Mouse (Mus musculus): Measurements from ENCODE around the gene Gramd4. TPM values are rescaled to one million over a fixed set of nuclear protein-coding genes. Genes with fewer than 3 reads are reported as not detected.
"Not testable (repeated sequence)": the region's sequence is repeated elsewhere in the genome, so short reads cannot be mapped to it uniquely, and the experiment has no call there.

Gramd4 gene
- polyA plus RNA-seq, 1 experiment from 2014 or later: 11.7 TPM

- Histone ChIP-seq H3K9me3 (ENCODE audit: control insufficient read depth, low read length) (no peaks in the 10 kb centered on the region), H3K9ac (ENCODE audit: low read length) (no peak overlapping the region), H3K4me1 (ENCODE audit: control insufficient read depth, insufficient read depth, low read length) (no peaks in the 10 kb centered on the region), H3K27ac (ENCODE audit: low read depth, low read length) (no peak overlapping the region), H3K27me3 (ENCODE audit: control insufficient read depth, insufficient read depth, low read length) (no peaks in the 10 kb centered on the region), H3K4me3 (ENCODE audit: low read depth, low read length) (no peak overlapping the region), H3K4me2 (ENCODE audit: low read depth) (no peak overlapping the region), H3K36me3 (ENCODE audit: control insufficient read depth, insufficient read depth, low read length) (peaks cover 4% of the 10 kb centered on the region)
- no peak for ATAC-seq (ENCODE audit: insufficient read depth, low FRiP score, low TSS enrichment)
- 90% methylated on average over 5 of the region's 5 CpGs for WGBS
- DNase-seq (ENCODE audit: low spot score): no peak
Observed at GRCm38 (mm10) chr15:86159719-86160118, 102.2 kb downstream of the Gramd4 start.

GRCm38 (mm10) chr15:86160906-86161305, 103.4 kb downstream of the Gramd4 start:
- Histone ChIP-seq H3K9ac (ENCODE audit: low read length) (no peak overlapping the region), H3K9me3 (ENCODE audit: control insufficient read depth, low read length) (no peaks in the 10 kb centered on the region), H3K4me2 (ENCODE audit: low read depth) (no peak overlapping the region), H3K27me3 (ENCODE audit: control insufficient read depth, insufficient read depth, low read length) (no peaks in the 10 kb centered on the region), H3K27ac (ENCODE audit: low read depth, low read length) (no peak overlapping the region), H3K36me3 (ENCODE audit: control insufficient read depth, insufficient read depth, low read length) (peaks cover 4% of the 10 kb centered on the region), H3K4me1 (ENCODE audit: control insufficient read depth, insufficient read depth, low read length) (no peaks in the 10 kb centered on the region), H3K4me3 (ENCODE audit: low read depth, low read length) (no peak overlapping the region)
- no peak for DNase-seq (ENCODE audit: low spot score)
- no peak for ATAC-seq (ENCODE audit: insufficient read depth, low FRiP score, low TSS enrichment)
- 83% methylated on average over 10 of the region's 10 CpGs for WGBS

- H3K36me3 ChIP-seq (ENCODE audit: control insufficient read depth, insufficient read depth, low read length); H3K9me3 ChIP-seq (ENCODE audit: control insufficient read depth, low read length); H3K4me2 ChIP-seq (ENCODE audit: low read depth); H3K27me3 ChIP-seq (ENCODE audit: control insufficient read depth, insufficient read depth, low read length); H3K27ac ChIP-seq (ENCODE audit: low read depth, low read length); H3K4me1 ChIP-seq (ENCODE audit: control insufficient read depth, insufficient read depth, low read length); ATAC-seq (ENCODE audit: insufficient read depth, low FRiP score, low TSS enrichment); H3K9ac ChIP-seq (ENCODE audit: low read length); DNase-seq (ENCODE audit: low spot score); H3K4me3 ChIP-seq (ENCODE audit: low read depth, low read length): not testable (repeated sequence)
- 95% methylated on average over 3 of the region's 3 CpGs for WGBS
Observed at GRCm38 (mm10) chr15:86161800-86162199, 104.3 kb downstream of the Gramd4 start.

GRCm38 (mm10) chr15:86164718-86165345, 107.3 kb downstream of the Gramd4 start:
- Histone ChIP-seq H3K27ac (ENCODE audit: low read depth, low read length) (no peak overlapping the region), H3K9me3 (ENCODE audit: control insufficient read depth, low read length) (no peaks in the 10 kb centered on the region), H3K4me3 (ENCODE audit: low read depth, low read length) (no peak overlapping the region), H3K9ac (ENCODE audit: low read length) (no peak overlapping the region), H3K4me2 (ENCODE audit: low read depth) (no peak overlapping the region), H3K36me3 (ENCODE audit: control insufficient read depth, insufficient read depth, low read length) (peaks cover 4% of the 10 kb centered on the region; the same call in 1 of the 2 replicates), H3K27me3 (ENCODE audit: control insufficient read depth, insufficient read depth, low read length) (no peaks in the 10 kb centered on the region), H3K4me1 (ENCODE audit: control insufficient read depth, insufficient read depth, low read length) (peaks cover 4% of the 10 kb centered on the region; the same call in 1 of the 2 replicates)
- WGBS: 84% methylated on average over 21 of the region's 21 CpGs
- DNase-seq (ENCODE audit: low spot score) (no peak), ATAC-seq (ENCODE audit: insufficient read depth, low FRiP score, low TSS enrichment) (no peak)

DNA sequence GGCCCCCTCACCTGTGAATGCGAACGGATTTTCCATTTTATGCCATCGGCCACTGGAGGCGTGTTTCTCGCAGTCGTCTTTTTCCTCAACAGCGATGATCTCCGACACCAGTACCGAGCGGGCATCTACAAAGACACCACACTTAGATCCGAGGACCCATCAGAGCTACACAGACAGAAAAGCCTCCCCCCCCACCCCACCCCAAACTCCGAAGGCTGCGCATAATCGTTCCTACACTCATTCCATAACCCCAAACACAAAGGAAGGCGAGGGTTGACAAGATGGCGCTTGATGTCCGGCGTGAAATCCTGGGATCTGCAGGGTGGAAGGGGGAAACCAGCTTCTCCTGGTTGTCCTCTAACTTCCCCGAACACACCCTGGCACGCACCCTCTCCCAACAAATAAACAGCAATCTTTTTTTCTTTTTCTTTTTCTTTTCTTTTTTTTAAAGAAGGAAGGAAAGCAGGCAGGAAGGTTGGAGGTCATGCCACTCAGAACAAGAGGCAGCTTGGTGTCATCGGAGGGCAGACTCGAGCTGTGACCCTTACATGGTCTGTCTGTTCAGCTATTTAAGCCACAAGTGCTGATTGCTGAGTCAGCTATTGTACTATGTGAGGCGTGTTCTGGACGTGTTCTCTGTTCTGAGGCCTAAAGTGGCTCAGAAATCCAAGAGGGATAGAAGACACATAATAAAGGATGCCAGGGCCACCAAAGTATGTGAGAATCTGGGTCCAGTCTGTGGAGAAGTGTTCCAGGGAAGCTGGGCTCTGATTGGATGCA, 108.5 kb downstream of the Gramd4 start:
- Histone ChIP-seq H3K9me3 (ENCODE audit: control insufficient read depth, low read length) (no peaks in the 10 kb centered on the region), H3K4me3 (ENCODE audit: low read depth, low read length) (no peak overlapping the region), H3K4me2 (ENCODE audit: low read depth) (no peak overlapping the region), H3K36me3 (ENCODE audit: control insufficient read depth, insufficient read depth, low read length) (peaks cover 4% of the 10 kb centered on the region; the same call in 1 of the 2 replicates), H3K27me3 (ENCODE audit: control insufficient read depth, insufficient read depth, low read length) (no peaks in the 10 kb centered on the region), H3K27ac (ENCODE audit: low read depth, low read length) (no peak overlapping the region), H3K4me1 (ENCODE audit: control insufficient read depth, insufficient read depth, low read length) (peaks cover 4% of the 10 kb centered on the region; the same call in 1 of the 2 replicates), H3K9ac (ENCODE audit: low read length) (no peak overlapping the region)
- WGBS: 90% methylated on average over 24 of the region's 24 CpGs
- ATAC-seq (ENCODE audit: insufficient read depth, low FRiP score, low TSS enrichment) (no peak), DNase-seq (ENCODE audit: low spot score) (no peak)

DNA sequence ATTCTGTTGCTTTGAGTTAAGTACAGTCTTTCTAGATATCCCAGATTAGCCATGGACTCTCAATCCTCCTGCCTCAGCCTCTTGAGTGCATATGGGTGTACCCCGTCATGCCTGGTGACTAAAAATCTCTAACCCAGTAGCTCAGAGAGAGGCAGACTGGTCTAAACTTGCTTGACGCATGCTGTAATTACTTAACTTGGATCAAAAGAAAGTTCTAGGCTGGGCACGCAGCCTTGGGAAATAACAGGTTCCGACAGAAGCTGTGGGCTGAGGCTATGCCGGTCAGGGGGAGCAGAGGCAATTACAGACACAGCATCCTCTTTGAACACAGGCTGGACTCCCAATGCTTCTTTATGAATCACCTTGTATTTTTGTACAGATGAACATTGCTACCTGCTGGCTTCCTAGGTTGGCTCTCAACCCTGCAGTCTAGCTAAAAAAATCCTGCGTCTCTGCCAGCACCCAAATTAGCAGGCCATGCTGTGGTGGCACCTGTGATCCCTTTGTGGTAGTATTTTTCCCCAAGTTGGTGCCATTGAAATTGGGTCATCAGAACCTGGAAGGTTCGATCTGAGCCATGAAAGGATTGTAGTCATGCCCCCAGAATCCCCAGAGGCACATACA, 109.6 kb downstream of the Gramd4 start:
- H3K4me3 ChIP-seq (ENCODE audit: low read depth, low read length): no peak overlapping the region
- no peaks in the 10 kb centered on the region for H3K36me3 ChIP-seq (ENCODE audit: control insufficient read depth, insufficient read depth, low read length)
- no peak overlapping the region for H3K27ac ChIP-seq (ENCODE audit: low read depth, low read length)
- H3K27me3 ChIP-seq (ENCODE audit: control insufficient read depth, insufficient read depth, low read length): no peaks in the 10 kb centered on the region
- H3K4me1 ChIP-seq (ENCODE audit: control insufficient read depth, insufficient read depth, low read length): peaks cover 4% of the 10 kb centered on the region; the same call in 1 of the 2 replicates
- no peak overlapping the region for H3K4me2 ChIP-seq (ENCODE audit: low read depth)
- 91% methylated on average over 7 of the region's 7 CpGs for WGBS
- no peak for DNase-seq (ENCODE audit: low spot score)
- H3K9me3 ChIP-seq (ENCODE audit: control insufficient read depth, low read length): no peaks in the 10 kb centered on the region
- no peak for ATAC-seq (ENCODE audit: insufficient read depth, low FRiP score, low TSS enrichment)
- H3K9ac ChIP-seq (ENCODE audit: low read length): no peak overlapping the region

DNA sequence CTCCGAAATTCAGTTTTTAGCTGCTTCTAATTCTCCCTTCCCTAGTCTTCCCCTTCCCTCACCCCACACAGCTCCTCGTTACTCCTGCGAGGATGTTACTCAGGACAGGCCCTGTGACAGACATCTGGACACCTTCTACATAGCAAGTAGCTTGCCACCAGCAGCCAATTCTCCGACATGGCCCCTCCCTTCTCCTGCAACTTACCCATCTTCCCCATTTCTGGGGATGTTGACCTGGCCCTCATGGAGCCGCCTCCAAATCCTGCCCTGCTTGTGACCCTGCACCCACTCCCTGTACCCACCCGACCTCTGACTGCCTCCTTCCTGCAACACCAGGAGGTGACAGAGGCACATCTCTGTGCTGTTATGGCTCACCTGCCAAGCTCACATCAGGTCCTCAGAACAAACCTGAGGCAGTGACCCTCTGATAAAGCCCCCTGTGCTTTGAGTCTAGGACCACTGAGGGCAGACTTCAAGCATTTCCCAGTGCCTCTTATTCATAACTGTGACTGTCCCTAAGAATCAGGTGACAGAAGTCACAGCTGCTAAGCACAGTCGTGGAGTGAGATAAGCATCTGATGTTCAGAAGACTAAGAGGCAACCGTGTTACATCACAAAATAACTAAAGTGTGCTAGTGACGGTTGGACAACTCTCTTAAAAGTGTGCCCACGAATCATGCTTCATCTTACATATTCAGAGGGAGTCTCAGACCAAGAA, 110.5 kb downstream of the Gramd4 start:
- H3K27me3 ChIP-seq (ENCODE audit: control insufficient read depth, insufficient read depth, low read length): no peaks in the 10 kb centered on the region
- H3K36me3 ChIP-seq (ENCODE audit: control insufficient read depth, insufficient read depth, low read length): no peaks in the 10 kb centered on the region
- H3K4me1 ChIP-seq (ENCODE audit: control insufficient read depth, insufficient read depth, low read length): peaks cover 4% of the 10 kb centered on the region; the same call in 1 of the 2 replicates
- no peak overlapping the region for H3K4me2 ChIP-seq (ENCODE audit: low read depth)
- no peak overlapping the region for H3K27ac ChIP-seq (ENCODE audit: low read depth, low read length)
- 82% methylated on average over 10 of the region's 10 CpGs for WGBS
- H3K9ac ChIP-seq (ENCODE audit: low read length): no peak overlapping the region
- no peak overlapping the region for H3K4me3 ChIP-seq (ENCODE audit: low read depth, low read length)
- DNase-seq (ENCODE audit: low spot score) (no peak), ATAC-seq (ENCODE audit: insufficient read depth, low FRiP score, low TSS enrichment) (no peak)
- no peaks in the 10 kb centered on the region for H3K9me3 ChIP-seq (ENCODE audit: control insufficient read depth, low read length)

GRCm38 (mm10) chr15:86168505-86168867, 111.0 kb downstream of the Gramd4 start:
- no peak overlapping the region for H3K27ac ChIP-seq (ENCODE audit: low read depth, low read length)
- no peak overlapping the region for H3K4me3 ChIP-seq (ENCODE audit: low read depth, low read length)
- no peaks in the 10 kb centered on the region for H3K9me3 ChIP-seq (ENCODE audit: control insufficient read depth, low read length)
- H3K36me3 ChIP-seq (ENCODE audit: control insufficient read depth, insufficient read depth, low read length): no peaks in the 10 kb centered on the region
- 53% methylated on average over 7 of the region's 7 CpGs for WGBS
- DNase-seq (ENCODE audit: low spot score) (no peak), ATAC-seq (ENCODE audit: insufficient read depth, low FRiP score, low TSS enrichment) (no peak)
- no peak overlapping the region for H3K9ac ChIP-seq (ENCODE audit: low read length)
- no peaks in the 10 kb centered on the region for H3K27me3 ChIP-seq (ENCODE audit: control insufficient read depth, insufficient read depth, low read length)
- H3K4me1 ChIP-seq (ENCODE audit: control insufficient read depth, insufficient read depth, low read length): peaks cover 4% of the 10 kb centered on the region; the same call in 1 of the 2 replicates
- H3K4me2 ChIP-seq (ENCODE audit: low read depth): no peak overlapping the region

Measured in neural tube, embryonic 11.5 days (tissue).